Mouse (Mus musculus): ENCODE measurements at regions not wholly inside any gene's neighbourhood (a gene's known extent, or its start where the extent isn't known, plus 50 kb on each side); places are given as distances from the start of the nearest gene placed in this dataset.

DNA sequence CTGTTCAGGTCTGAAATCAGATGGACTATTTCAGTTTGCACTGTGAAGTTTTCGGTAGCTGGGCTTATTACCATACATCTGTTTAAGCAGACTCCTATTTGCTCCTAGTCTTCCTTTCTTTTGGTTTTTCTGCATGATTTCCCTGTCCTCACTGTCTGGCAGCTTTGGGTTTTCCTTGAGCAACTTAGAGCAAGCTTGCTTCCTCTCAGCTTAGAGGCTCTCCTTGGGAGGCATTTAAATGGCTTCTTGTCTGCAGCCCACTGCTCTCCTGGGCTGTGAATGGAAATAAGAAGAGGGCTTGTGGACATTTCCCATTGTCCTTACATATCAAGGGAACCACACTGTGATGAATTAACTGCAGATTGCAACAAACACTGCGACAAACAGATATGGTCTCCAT, 566.9 kb downstream of the Gbe1 start:
- peak; percentile 65 for ATAC-seq
- Histone ChIP-seq H3K27ac (ENCODE audit: low read depth, low read length) (peak overlapping the region; percentile 22; the same call in 1 of the 2 replicates), H3K4me3 (ENCODE audit: low read depth, low read length) (no peak overlapping the region), H3K36me3 (ENCODE audit: control insufficient read depth, insufficient read depth, low read length) (no peaks in the 10 kb centered on the region), H3K4me2 (ENCODE audit: low read length) (peak overlapping the region; percentile 27; the same call in 1 of the 2 replicates), H3K9ac (ENCODE audit: low read length) (no peak overlapping the region), H3K27me3 (replicated peaks; ENCODE audit: control insufficient read depth, insufficient read depth, low read length) (no peaks in the 10 kb centered on the region), H3K9me3 (replicated peaks; ENCODE audit: control insufficient read depth, low read length) (no peaks in the 10 kb centered on the region), H3K4me1 (ENCODE audit: control insufficient read depth, insufficient read depth, low read length) (peaks cover 3% of the 10 kb centered on the region; the same call in 1 of the 2 replicates)
- 13% methylated on average over 2 of the region's 2 CpGs for WGBS
- DNase-seq (ENCODE audit: low spot score) = peak; percentile 43

DNA sequence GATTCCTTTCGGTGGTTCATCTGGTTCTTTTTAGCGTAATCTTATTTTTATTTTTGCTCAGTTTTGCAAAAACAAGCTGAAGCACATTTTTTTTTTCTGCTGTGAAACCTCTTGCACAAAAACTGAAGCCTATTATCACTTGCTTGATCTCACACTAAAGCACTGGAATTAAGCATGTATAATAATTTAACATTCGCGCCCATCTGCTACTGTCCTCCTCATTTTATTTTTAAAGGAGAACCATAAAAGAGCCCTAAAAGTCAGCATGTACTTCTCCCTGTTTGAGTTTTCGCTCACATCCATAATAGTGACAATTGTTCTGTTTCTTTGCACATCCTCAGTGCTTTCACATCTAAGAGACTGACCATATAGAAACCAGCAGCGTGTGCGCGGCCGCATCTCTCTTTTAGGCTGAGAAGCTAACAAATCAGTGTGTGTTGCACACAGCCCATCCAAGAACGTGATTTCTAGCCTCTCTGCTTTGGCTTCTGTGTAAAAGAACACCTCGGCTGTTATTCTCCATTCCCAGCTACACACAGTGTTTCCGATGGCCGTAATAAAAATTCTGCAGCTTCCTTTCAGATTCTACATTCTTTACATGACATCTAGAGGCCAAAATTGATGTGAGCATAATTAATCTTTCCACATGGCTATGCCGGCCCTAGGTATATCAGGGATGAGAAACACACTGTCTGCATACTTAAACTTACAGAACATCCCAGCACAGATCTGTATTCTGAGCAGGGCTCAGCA, 567.5 kb downstream of the Gbe1 start:
- peak; percentile 56 for DNase-seq (ENCODE audit: low spot score)
- H3K4me1 ChIP-seq (ENCODE audit: control insufficient read depth, insufficient read depth, low read length) = peaks cover 3% of the 10 kb centered on the region; the same call in 1 of the 2 replicates
- H3K9ac ChIP-seq (ENCODE audit: low read length) = peak overlapping the region; percentile 40; the same call in 1 of the 2 replicates
- peak overlapping the region; percentile 64; the same call in 1 of the 2 replicates for H3K27ac ChIP-seq (ENCODE audit: low read depth, low read length)
- ATAC-seq = peak; percentile 63
- H3K4me3 ChIP-seq (ENCODE audit: low read depth, low read length) = no peak overlapping the region
- no peaks in the 10 kb centered on the region for H3K27me3 ChIP-seq (replicated peaks; ENCODE audit: control insufficient read depth, insufficient read depth, low read length)
- 54% methylated on average over 14 of the region's 14 CpGs for WGBS
- H3K36me3 ChIP-seq (ENCODE audit: control insufficient read depth, insufficient read depth, low read length) = no peaks in the 10 kb centered on the region
- peak overlapping the region; percentile 27; the same call in 1 of the 2 replicates for H3K4me2 ChIP-seq (ENCODE audit: low read length)
- H3K9me3 ChIP-seq (replicated peaks; ENCODE audit: control insufficient read depth, low read length) = no peaks in the 10 kb centered on the region

DNA sequence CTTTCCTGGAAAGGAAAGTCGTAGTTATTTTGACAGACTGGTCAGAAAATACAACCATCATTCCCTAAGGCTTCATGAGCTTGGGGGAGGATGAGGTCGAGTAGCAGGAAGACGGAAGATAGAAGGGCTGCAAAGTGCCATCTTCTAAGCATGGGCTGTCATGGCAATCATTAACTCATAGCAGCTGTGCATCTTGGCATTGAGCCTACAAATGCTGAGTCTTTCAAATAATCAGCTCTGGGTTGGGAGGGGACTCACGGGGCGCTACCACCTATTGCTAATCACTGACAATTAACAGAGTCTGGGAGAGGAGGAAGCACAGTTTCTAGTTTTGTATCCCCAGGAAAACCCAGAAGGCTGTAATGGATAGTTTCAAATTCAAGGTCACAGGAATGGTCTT, 586.3 kb downstream of the Gbe1 start:
- ATAC-seq = peak; percentile 57
- Histone ChIP-seq H3K36me3 (ENCODE audit: control insufficient read depth, insufficient read depth, low read length) (no peaks in the 10 kb centered on the region), H3K4me2 (ENCODE audit: low read length) (no peak overlapping the region), H3K9ac (ENCODE audit: low read length) (no peak overlapping the region), H3K27ac (ENCODE audit: low read depth, low read length) (no peak overlapping the region), H3K4me3 (ENCODE audit: low read depth, low read length) (no peak overlapping the region), H3K9me3 (replicated peaks; ENCODE audit: control insufficient read depth, low read length) (no peaks in the 10 kb centered on the region), H3K4me1 (ENCODE audit: control insufficient read depth, insufficient read depth, low read length) (no peaks in the 10 kb centered on the region), H3K27me3 (replicated peaks; ENCODE audit: control insufficient read depth, insufficient read depth, low read length) (no peaks in the 10 kb centered on the region)
- WGBS = 66% methylated on average over 5 of the region's 5 CpGs
- peak; percentile 44 for DNase-seq (ENCODE audit: low spot score)

DNA sequence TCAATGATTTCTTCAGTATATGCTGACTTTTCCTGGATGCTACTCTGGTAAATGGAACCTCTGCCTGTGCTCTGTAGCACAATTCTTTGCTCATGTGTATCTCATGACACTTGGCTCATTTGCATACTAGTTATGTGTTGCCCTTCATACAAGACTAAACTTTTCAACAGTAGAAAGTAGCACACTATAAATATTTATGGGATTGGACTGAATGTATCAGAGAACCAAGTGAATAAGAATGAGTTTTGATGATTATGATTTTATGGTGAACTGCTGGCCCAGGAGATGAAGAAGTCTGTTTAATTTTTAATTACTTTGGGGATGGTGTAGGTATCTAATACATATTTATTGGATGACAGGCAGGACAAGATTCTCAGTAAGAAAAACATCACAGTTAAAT, 606.3 kb downstream of the Gbe1 start:
- H3K27ac ChIP-seq (ENCODE audit: low read depth, low read length) = no peak overlapping the region
- no peaks in the 10 kb centered on the region for H3K36me3 ChIP-seq (ENCODE audit: control insufficient read depth, insufficient read depth, low read length)
- no peaks in the 10 kb centered on the region for H3K27me3 ChIP-seq (replicated peaks; ENCODE audit: control insufficient read depth, insufficient read depth, low read length)
- ATAC-seq = no peak
- H3K4me2 ChIP-seq (ENCODE audit: low read length) = no peak overlapping the region
- H3K9me3 ChIP-seq (replicated peaks; ENCODE audit: control insufficient read depth, low read length) = no peaks in the 10 kb centered on the region
- no peak overlapping the region for H3K4me3 ChIP-seq (ENCODE audit: low read depth, low read length)
- H3K4me1 ChIP-seq (ENCODE audit: control insufficient read depth, insufficient read depth, low read length) = no peaks in the 10 kb centered on the region
- DNase-seq (ENCODE audit: low spot score) = no peak
- H3K9ac ChIP-seq (ENCODE audit: low read length) = no peak overlapping the region

DNA sequence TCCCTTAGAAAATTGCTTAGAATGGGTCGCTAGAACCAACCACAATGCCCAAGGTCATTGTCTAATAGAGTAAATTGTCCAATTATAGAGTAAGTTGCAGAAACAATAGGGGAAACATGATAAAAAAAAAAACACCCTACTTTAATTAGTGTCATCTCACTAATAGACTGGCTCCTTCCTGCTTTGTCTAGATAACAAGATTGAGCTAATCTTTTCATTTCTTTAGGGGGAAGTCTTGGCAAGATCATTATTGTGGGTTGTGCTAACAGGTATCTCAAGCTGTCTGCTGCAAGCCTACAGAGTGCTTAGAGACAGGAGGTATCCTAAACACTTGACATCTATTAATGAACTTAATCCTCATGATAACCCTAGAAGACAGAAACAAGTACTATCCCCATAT, 615.9 kb downstream of the Gbe1 start:
- H3K4me2 ChIP-seq (ENCODE audit: low read length) = no peak overlapping the region
- 35% methylated on average over 1 of the region's 1 CpGs for WGBS
- no peak overlapping the region for H3K9ac ChIP-seq (ENCODE audit: low read length)
- no peak overlapping the region for H3K4me3 ChIP-seq (ENCODE audit: low read depth, low read length)
- DNase-seq (ENCODE audit: low spot score) = no peak
- no peaks in the 10 kb centered on the region for H3K27me3 ChIP-seq (replicated peaks; ENCODE audit: control insufficient read depth, insufficient read depth, low read length)
- no peaks in the 10 kb centered on the region for H3K36me3 ChIP-seq (ENCODE audit: control insufficient read depth, insufficient read depth, low read length)
- no peak overlapping the region for H3K27ac ChIP-seq (ENCODE audit: low read depth, low read length)
- H3K4me1 ChIP-seq (ENCODE audit: control insufficient read depth, insufficient read depth, low read length) = no peaks in the 10 kb centered on the region
- H3K9me3 ChIP-seq (replicated peaks; ENCODE audit: control insufficient read depth, low read length) = no peaks in the 10 kb centered on the region
- no peak for ATAC-seq

DNA sequence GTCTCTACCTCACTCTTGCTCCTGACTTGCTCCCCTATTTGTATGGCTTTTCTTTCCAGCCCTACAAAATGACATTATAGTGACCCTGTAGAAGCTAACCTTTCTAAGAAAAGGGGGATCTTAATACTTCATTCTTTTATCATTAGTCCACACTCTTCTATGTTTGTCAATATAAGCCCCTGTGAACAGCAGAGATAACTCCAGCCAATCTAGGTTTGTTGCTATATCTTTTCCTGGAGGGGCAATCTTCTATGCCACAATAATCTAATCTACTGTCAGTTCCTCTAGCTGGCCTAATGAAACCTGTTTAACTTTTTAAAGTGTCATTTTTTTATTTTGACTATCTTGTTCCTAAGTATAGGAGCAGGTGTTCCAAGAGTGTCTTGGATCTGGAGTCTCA, 622.2 kb downstream of the Gbe1 start:
- ATAC-seq (no peak), DNase-seq (ENCODE audit: low spot score) (no peak)
- Histone ChIP-seq H3K36me3 (ENCODE audit: control insufficient read depth, insufficient read depth, low read length) (no peaks in the 10 kb centered on the region), H3K9ac (ENCODE audit: low read length) (no peak overlapping the region), H3K4me1 (ENCODE audit: control insufficient read depth, insufficient read depth, low read length) (no peaks in the 10 kb centered on the region), H3K4me2 (ENCODE audit: low read length) (no peak overlapping the region), H3K27me3 (replicated peaks; ENCODE audit: control insufficient read depth, insufficient read depth, low read length) (no peaks in the 10 kb centered on the region), H3K4me3 (ENCODE audit: low read depth, low read length) (no peak overlapping the region), H3K9me3 (replicated peaks; ENCODE audit: control insufficient read depth, low read length) (no peaks in the 10 kb centered on the region; the same call in 1 of the 2 replicates), H3K27ac (ENCODE audit: low read depth, low read length) (no peak overlapping the region)

DNA sequence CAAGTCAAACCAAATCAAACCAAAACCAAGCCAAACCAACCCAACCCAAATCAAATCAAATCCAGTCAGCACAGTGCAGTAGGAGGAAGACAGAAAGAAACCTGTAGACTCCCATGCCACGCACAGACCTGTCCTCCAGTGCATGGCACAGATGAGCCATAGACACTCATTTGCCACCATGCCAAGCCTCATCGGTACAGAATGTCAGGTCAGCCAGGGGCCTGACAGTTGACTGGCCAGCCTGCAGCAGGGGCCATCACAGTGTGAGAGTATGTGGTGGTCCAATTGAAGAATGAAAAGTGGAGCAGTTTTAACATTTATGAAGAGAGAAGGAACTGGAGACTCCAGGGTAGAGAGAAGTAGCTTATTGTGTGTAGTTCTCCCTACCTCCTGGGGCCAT, 639.2 kb downstream of the Gbe1 start:
- 95% methylated on average over 2 of the region's 2 CpGs for WGBS
- H3K27ac ChIP-seq (ENCODE audit: low read depth, low read length) = no peak overlapping the region
- ATAC-seq (no peak), DNase-seq (ENCODE audit: low spot score) (no peak)
- no peak overlapping the region for H3K4me3 ChIP-seq (ENCODE audit: low read depth, low read length)
- H3K4me2 ChIP-seq (ENCODE audit: low read length) = no peak overlapping the region
- no peak overlapping the region for H3K9ac ChIP-seq (ENCODE audit: low read length)
- no peaks in the 10 kb centered on the region for H3K27me3 ChIP-seq (replicated peaks; ENCODE audit: control insufficient read depth, insufficient read depth, low read length)
- no peaks in the 10 kb centered on the region for H3K4me1 ChIP-seq (ENCODE audit: control insufficient read depth, insufficient read depth, low read length)
- H3K36me3 ChIP-seq (ENCODE audit: control insufficient read depth, insufficient read depth, low read length) = no peaks in the 10 kb centered on the region
- no peaks in the 10 kb centered on the region for H3K9me3 ChIP-seq (replicated peaks; ENCODE audit: control insufficient read depth, low read length)
